Mouse (Mus musculus): ENCODE measurements around the gene Metrnl.
A peak's percentile ranks its signal among the peaks of the same experiment; 100 is the strongest.

Gene Metrnl

DNA sequence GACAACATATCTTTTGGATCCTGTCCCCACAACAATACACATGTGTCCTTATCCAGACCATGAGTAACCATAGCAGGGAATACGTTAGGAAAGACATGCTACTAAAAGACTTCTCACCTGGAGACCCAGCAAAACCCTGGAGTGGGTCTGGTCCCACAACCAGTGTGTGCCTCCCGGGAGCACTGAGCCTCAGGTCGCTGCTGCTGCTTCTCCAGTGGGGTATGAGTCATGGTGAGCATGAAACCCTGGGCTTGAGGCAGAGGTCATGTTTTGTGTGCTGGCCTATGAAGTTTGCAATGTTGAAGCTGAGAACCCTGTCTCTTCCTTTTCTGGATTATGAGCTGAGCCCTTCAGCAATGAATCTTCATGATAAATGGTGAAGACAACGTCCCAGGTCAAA lies 15.3 kb upstream of the Metrnl start:
- DNase-seq, result no peak

DNA sequence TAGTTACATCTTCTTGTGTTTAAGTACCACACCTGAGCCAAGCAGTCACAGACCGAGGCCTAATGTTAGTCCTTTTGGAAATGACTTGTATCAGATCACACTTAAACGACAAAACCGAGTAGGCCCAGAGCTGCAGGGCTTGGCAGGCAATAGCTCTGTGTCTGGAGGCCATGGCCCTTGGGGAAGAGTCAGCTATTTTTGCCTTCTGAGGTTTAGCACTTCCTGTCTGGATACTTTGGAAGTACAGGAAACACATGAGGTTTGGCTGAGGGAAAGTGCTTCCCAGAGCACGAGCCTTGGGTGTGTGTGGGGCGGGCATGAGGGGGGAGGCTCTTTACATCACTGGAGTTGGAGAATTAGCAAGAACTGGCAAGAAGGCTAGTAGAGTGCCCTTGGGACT lies 14.7 kb upstream of the Metrnl start:
- peak; percentile 76 for DNase-seq

- DNase-seq, result no peak
These were observed 13.3 kb upstream of the Metrnl start for GRCm38 (mm10) chr11:121688024-121688423.

GRCm38 (mm10) chr11:121695304-121696064 lies 5.9 kb upstream of the Metrnl start:
- no peak for DNase-seq

- DNase-seq, result no peak
These were observed 4.1 kb upstream of the Metrnl start for GRCm38 (mm10) chr11:121697271-121697670.

GRCm38 (mm10) chr11:121698381-121698955 lies 2.9 kb upstream of the Metrnl start:
- peak; percentile 42 for DNase-seq

DNA sequence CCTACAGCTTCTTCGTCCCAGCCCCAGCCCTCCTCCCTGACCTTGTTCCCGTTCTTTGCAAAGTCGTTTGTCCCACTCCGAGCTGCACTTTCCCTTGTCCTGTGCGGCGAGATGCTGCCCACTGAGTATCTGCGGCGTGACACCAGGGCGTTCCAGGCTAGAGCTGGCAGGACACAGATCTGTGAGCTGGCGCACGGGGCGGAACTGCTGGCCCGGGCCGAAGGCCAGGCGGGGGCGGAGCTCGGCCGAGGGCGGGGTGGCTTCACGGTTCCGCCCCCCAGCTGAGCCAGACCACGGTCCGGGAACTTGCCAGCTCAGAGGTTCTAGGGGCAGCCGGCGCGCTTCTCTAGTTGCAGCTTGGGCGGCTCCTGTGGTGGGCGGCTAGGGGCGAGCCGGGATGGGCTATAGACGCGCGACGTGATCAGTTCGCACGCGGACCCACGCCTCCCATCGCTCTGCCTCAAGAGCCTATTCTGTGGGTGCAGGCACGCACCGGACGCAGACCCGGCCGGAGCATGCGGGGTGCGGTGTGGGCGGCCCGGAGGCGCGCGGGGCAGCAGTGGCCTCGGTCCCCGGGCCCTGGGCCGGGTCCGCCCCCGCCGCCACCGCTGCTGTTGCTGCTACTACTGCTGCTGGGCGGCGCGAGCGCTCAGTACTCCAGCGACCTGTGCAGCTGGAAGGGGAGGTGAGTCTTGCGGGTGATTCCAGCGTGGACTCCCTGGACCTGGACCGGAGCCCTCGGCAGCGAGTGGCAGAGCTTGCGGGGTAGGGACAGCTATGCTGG lies 959 bp downstream of the Metrnl start:
- DNase-seq, result peak; percentile 97

GRCm38 (mm10) chr11:121702895-121703618 lies 1.7 kb downstream of the Metrnl start:
- peak; percentile 83 for DNase-seq

DNA sequence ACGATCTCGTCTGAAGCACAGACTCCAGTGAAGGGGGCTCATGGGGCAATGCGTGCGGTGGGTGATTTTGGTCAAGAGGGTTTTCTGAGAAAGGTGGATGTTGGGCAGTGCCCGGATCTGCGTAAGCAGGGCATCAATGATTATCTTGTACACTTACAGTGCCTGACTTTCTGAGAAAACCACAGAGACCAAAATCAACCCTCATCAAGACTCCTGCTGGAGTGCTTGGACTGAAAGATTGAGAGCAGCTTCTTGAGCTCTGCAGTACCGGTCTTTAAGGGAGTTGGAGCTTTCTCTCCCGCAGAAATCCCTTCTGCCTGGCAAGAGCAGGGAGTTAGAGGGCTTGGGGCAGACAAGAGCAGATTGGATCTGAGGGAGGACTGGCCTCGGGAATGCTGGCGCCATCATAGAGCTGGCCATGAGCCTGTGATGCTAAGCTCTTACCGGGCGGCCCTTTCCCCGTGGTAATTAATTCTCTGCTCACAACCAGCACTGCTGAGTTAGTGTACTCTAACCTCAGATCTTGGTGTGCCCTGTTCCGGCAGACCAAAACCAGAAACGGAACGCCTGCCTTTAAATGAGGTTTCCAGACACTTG lies 2.4 kb downstream of the Metrnl start:
- DNase-seq, result peak; percentile 42

GRCm38 (mm10) chr11:121706521-121707005 lies 5.2 kb downstream of the Metrnl start:
- DNase-seq, result peak; percentile 20

DNA sequence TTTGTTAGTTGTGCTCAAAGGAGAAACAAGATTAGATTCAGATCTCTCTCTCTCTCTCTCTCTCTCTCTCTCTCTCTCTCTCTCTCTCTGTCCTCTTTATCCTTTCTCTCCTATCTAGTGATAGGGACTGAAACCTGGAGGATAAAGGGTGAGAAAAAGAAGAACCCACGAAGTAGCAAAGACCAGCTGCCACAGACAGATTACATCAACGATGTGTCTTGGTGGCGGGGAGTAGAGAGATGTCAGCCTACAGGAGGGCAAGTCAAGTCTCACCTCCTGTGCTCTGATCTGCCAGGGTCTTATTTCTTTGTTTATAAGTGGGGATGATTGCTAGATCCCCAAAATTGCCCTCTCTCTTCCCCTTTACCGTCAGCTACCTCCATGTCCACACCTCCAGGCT lies 7.9 kb downstream of the Metrnl start:
- DNase-seq, result no peak

- DNase-seq, result no peak
These were observed 8.9 kb downstream of the Metrnl start for GRCm38 (mm10) chr11:121710245-121710644.

DNA sequence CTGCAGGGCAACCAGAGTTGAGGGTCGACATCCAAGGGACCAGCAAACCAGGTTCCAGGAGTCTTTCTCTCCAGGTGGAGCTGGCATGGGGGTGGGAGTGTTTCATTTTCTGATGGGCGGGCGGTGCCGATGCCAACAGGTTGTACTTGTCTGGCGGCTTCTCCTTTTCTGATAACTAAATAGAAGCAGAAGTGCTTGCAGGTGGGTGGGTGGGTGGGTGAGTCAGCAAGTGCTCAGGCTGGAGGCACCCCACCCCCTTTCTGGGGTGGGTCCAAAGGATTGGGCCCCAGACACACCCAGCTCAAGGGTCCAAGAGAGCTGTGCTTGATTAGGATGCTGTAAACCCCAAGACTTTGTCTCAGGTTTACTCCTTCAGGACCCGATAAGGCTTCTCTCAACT lies 11.6 kb downstream of the Metrnl start:
- no peak for DNase-seq

- no peak for DNase-seq
These were observed 12.2 kb downstream of the Metrnl start for GRCm38 (mm10) chr11:121713569-121713968.

DNA sequence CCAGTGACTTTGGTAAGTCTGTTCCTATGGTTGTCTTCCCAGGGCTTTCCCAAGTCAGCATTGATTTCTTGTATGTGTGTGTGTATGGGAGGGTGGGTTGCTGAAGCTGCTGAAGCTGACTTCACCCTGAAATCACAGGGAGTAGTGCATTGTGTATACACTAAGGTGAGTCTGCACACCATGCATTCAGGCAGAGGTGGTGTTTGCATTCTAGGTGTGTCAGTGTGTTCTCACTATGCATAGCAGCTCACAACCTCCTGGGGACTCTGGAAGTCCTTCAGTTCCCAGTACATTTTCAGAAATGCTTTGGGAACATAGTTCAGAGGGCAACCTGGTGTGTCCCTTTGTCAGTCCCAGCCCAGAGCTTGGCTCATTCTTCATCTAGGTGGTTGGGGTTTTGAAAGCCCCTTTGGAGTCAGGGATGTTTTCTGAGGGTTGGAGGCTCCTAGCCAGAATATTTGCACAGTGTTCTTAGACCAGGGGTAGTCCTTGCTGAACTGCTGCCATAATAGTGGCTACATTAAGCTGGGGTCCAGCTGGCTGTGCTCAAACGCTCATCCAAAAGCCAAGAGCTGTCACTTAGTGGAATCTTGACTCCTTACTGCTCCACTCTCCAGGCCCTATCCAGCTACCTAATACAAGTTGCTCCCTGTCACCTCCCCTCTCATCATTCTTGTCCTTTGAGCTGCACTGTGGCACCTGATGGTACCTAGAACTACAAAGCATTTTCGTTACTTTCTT lies 13.6 kb downstream of the Metrnl start:
- peak; percentile 29 for DNase-seq

DNA sequence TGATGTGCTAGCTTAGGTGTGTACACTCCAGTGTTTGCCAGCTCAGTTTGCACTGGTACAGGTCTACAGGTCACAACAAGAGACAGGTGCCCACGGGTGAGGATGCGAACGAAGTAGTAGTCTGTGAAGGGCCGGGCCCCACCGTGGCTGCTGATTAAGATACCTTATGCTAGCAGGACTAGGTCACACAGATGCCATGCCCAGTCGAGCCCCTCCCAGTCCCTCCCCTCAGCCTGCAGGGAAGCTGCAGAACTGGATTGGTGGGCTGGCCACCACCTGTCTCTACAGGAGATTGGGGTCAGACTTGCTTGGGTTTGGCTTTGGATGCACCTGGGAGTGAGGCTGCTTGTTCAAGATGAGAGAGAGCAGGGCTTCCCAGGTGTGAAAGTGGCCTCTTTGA lies 16.4 kb downstream of the Metrnl start:
- no peak for DNase-seq

DNA sequence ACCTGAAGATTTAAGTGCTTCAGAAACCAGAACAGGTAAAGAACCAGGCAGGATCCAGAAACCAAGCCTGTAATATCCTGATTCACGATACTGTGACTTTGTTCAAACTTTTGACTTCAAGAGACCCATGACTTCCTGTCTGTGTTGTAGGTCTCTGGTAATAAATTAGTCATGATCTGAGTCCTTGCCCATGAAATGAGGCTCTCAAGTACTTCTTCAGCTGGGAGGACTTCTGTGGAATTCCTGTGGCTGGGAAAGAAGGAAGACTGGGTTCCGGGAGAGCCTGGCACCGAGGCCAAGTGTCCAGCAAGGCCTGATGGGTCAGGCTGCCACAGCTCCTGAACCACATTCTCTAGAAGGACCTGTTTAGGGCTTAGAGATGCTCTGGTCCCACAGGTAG lies 19.4 kb downstream of the Metrnl start:
- no peak for DNase-seq

- DNase-seq, result no peak
These were observed 21.1 kb downstream of the Metrnl start for GRCm38 (mm10) chr11:121722434-121722833.

DNA sequence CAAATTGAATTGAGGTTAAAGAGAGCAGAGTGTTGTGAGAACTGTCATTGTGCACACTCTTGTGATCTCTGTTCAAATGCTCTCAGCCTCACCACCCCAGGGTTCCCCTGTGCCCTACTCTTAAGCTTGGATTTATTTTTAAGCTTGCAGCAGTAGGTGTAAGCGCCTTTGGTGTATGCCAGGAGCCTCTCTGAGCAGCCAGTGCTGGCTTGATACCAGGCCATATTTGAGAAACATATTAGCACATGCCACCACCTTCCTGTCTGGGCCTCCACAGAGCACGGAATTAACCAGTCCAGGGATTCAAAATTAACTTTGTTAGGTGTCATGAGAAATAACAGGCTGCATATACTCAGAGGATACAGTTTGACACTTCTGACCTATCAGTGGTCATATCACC lies 25.3 kb downstream of the Metrnl start:
- no peak for DNase-seq

DNA sequence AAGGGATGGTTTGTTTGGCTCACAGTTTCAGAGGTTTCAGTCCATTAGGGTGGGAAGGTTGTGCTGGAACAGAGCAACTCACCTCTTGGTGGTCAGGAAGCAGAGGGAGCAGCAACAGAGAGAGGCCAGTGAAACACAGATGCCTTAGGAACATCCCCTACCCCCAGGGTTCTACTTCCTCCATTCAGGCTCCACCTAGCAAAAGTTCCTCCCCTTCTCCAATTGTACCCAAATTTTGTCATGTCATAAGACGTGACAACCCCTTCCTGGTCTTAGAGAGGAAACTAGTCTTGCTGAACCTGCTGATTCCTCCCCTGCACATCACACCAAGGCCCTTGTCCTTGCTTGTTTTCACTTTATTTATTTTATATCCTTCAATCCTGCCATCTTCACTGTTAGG lies 32.8 kb downstream of the Metrnl start:
- DNase-seq, result no peak

- DNase-seq, result no peak
These were observed 33.5 kb downstream of the Metrnl start for GRCm38 (mm10) chr11:121734892-121735291.

GRCm38 (mm10) chr11:121738616-121739015 lies 37.3 kb downstream of the Metrnl start:
- no peak for DNase-seq

Measured in kidney, postnatal 14 days (tissue).